Mouse (Mus musculus) neural tube, embryonic 11.5 days (tissue): ENCODE measurements around the gene Prr11. TPM values are rescaled to one million over a fixed set of nuclear protein-coding genes. Genes with fewer than 3 reads are reported as not detected.

ENCODE experiments used
- ATAC-seq: fragments of 200-750 bp; cut with Nextera tagmentation; 2 replicates; pipeline ENCODE4 v1.8.0; 2017; ENCODE audit warnings: moderate number of reproducible peaks, mild to moderate bottlenecking, moderate TSS enrichment, moderate library complexity; ENCODE audit not compliant: insufficient read depth, low FRiP score, low TSS enrichment
- DNase-seq: peaks from one replicate; pipeline ENCODE4 v3.0.0-alpha.2; 2015; ENCODE audit warnings: low spot score
- H3K27ac ChIP-seq: fragments of 300-500 bp; sonication (generic); 2 replicates; pipeline ENCODE4 v1.5.1; 2014; ENCODE audit warnings: low read depth, mild to moderate bottlenecking, low read length
- H3K27me3 ChIP-seq: fragments of 300-500 bp; sonication (generic); 2 replicates; pipeline ENCODE4 v1.6.1; 2014; ENCODE audit warnings: mild to moderate bottlenecking, low read length, mixed read lengths; ENCODE audit not compliant: control insufficient read depth, insufficient read depth
- H3K36me3 ChIP-seq: fragments of 300-500 bp; sonication (generic); 2 replicates; pipeline ENCODE4 v1.6.1; 2014; ENCODE audit warnings: mild to moderate bottlenecking, low read length, moderate library complexity, mixed read lengths; ENCODE audit not compliant: control insufficient read depth, insufficient read depth
- H3K4me1 ChIP-seq: fragments of 300-500 bp; sonication (generic); 2 replicates; pipeline ENCODE4 v1.6.1; 2014; ENCODE audit warnings: low read length, mixed read lengths; ENCODE audit not compliant: control insufficient read depth, insufficient read depth
- H3K4me2 ChIP-seq: fragments of 300-500 bp; sonication (generic); 2 replicates; pipeline ENCODE4 v1.6.1; 2014; ENCODE audit warnings: low read depth, mild to moderate bottlenecking, moderate library complexity
- H3K4me3 ChIP-seq: fragments of 300-500 bp; sonication (generic); 2 replicates; pipeline ENCODE4 v1.5.1; 2014; ENCODE audit warnings: low read depth, low read length
- H3K9ac ChIP-seq: fragments of 300-500 bp; sonication (generic); 2 replicates; pipeline ENCODE4 v1.6.1; 2014; ENCODE audit warnings: mild to moderate bottlenecking, low read length
- H3K9me3 ChIP-seq: fragments of 300-500 bp; sonication (generic); 2 replicates; pipeline ENCODE4 v1.6.1; 2016; ENCODE audit warnings: low read length; ENCODE audit not compliant: control insufficient read depth
- WGBS: fragments of 180-500 bp; shearing (Covaris S2); extraction: QIAGEN DNeasy Blood & Tissue Kit; methylation state at CpG from one replicate; pipeline ENCODE4 v1.1.7; 2014; 5-methylcytosine and 5-hydroxymethylcytosine counted together
- polyA plus RNA-seq: library from polyadenylated mRNA; unstranded; fragments of >200 nt; fragmentation: Nextera tagmentation; extraction: Ambion mirVana; gene quantifications from 2 replicates; pipeline ENCODE4 v1.2.1, GENCODE M21; 2014

The Prr11 gene
- polyA plus RNA-seq, 1 experiment from 2014 or later: 20.5 TPM

DNA sequence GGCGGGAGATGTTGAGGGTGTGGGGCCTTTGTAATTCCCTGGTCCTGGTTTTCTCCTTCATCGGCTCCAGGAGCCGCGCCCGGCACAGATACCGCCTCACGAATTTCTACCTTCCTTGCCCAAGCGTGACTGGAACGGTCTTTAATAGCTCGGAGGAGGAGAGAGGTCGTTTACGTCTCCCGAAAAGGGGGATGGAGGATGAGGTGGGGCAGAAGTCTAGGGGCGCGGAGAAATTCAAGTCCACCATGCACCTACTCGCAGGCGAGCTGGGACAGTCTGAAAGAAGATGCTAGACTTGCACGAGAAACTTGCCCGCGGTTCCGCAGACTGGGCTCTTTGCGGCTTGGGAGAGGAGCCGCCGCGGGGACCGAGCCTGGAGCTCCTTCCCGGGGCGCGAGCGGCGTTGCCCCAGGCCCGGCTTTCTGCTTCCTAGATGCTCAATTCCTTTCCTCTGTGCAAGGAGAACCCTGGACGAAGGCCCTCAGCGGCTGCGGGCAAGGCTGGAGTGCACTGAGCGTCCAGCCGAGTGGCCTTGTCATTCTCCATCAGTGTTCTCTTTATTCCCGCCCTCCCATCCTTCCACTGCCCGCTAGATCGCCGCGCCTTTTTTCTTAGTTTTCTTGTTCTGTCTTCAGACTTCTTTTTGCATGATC lies 1.1 kb upstream of the Prr11 start:
- H3K27ac ChIP-seq: peak overlapping the region; percentile 93
- peak overlapping the region; percentile 51 for H3K4me2 ChIP-seq
- under 1% methylated on average over 42 of the region's 42 CpGs for WGBS
- no peaks in the 10 kb centered on the region; the same call in 1 of the 2 replicates for H3K4me1 ChIP-seq
- H3K36me3 ChIP-seq: 0 out of 2 replicates have a peak, but pooled peaks cover under 1% of the 10 kb centered on the region
- no peaks in the 10 kb centered on the region for H3K9me3 ChIP-seq
- peak overlapping the region; percentile 95 for H3K4me3 ChIP-seq
- ATAC-seq: no peak
- peak overlapping the region; percentile 98 for H3K9ac ChIP-seq
- H3K27me3 ChIP-seq: no peaks in the 10 kb centered on the region
- DNase-seq: peak; percentile 58

DNA sequence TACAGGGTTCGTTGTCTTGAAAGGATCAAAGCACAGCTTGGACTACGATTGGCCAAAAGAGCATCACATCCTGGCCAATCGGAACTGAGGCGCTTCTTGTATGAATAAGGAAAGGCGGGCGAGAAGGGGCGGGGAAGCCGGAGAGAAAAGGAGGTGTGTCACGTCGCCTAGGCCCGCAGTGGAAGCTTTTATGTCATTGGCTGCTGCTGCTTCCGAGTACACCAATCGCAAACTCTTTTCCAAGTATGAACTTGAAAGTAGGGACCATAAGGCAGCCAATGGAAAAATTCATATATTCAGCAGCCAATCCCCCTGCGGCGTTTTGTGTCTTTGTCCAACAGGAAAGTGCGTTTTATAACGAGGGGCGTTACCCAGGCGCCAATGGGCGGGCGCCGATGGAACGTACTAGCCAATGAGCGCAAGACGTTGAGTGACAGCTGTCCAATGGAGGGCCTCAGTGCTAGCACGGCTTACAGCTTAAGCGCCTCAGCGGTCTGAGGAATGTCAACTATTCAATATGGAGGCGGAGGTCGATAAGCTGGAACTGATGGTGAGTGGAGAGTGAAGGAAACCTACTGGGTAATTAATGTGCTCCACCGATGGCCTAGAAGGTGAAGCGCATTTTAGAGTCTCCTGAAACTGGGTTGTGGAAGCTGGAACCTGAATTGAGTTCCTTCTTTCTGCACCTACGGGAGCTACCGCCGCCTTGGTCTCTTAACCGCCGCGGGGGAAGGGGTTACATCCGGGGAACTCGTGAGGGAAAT lies 429 bp upstream of the Prr11 start, which contains the start of gene Ska2:
Gene Ska2 (plus strand): TSS at position 480 of the 764 bp plus-strand sequence.
- Histone ChIP-seq H3K4me1 (no peaks in the 10 kb centered on the region; the same call in 1 of the 2 replicates), H3K4me2 (peak within 1 kb of the TSS; percentile 61), H3K9me3 (no peaks in the 10 kb centered on the region), H3K27me3 (no peaks in the 10 kb centered on the region), H3K9ac (peak within 1 kb of the TSS; percentile 98), H3K36me3 (0 out of 2 replicates have a peak, but pooled peaks cover 4% of the 10 kb centered on the region), H3K27ac (peak within 1 kb of the TSS; percentile 93), H3K4me3 (peak within 1 kb of the TSS; percentile 95)
- peak; percentile 99 for ATAC-seq
- DNase-seq: peak; percentile 99
- WGBS: under 1% methylated on average over 40 of the region's 40 CpGs

DNA sequence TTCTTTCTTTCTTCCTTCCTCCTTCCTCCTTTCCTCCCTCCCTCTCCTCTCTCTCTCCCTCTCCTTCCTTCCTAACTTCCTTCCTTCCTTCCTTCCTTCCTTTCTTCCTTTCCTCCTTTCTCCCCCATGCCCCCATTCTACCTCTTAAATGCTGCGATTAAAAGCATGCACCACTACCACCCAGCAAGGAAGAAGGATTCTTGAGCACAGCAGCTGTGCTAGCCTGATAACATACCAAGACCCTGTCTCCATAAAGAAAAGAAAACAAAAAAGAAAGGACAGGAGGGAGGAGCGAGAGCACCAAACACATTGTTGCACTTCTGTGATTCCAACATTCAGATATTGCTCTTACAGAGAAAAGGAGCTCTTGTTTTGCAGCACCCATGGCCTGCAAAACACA lies 21.4 kb downstream of the Prr11 start:
- peak overlapping the region; percentile 83; the same call in 1 of the 2 replicates for H3K4me3 ChIP-seq
- H3K36me3 ChIP-seq: peaks cover 5% of the 10 kb centered on the region; the same call in 1 of the 2 replicates
- H3K9ac ChIP-seq: peak overlapping the region; percentile 82; the same call in 1 of the 2 replicates
- H3K4me2 ChIP-seq: peak overlapping the region; percentile 81
- WGBS: 56% methylated on average over 2 of the region's 2 CpGs
- ATAC-seq (no peak), DNase-seq (no peak)
- H3K4me1 ChIP-seq: peaks cover 15% of the 10 kb centered on the region
- H3K9me3 ChIP-seq: no peaks in the 10 kb centered on the region
- no peaks in the 10 kb centered on the region for H3K27me3 ChIP-seq
- no peak overlapping the region for H3K27ac ChIP-seq

DNA sequence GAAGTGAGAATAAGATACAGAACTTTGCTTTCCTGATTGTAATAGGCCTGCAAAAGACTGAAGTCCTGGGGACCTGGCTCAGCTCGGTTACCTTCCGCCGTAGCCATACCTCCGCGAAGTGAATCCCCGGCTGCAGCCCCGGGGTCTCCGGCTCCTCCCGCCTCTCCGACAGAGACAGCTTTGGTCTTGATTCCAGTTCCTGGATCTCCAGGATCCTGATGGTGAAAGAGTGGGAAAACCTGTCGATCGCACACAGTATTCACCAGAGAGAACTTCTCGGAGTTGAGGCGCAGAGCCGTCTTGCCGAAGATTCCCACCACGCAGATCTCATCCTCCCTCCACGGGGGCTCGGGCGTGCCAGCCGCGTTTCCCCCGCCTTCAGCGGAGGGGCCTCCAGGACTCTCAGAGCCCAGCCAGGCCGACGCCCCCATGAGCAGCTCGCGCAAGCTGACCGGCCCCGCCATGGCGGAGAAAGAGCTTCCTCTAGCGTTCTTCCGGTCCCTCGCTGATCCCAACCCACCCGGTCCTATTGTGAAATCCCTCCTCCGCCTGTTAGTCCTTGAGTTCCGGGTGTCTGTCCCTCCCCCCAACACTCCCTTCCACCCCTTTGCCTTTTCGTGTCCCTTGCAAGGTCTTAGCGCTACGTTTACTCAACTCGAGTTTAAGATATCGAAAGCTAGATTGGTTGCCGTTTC lies 22.1 kb downstream of the Prr11 start, which contains the start of gene Smg8:
Gene Smg8 (minus strand): TSS at position 485 of the 695 bp plus-strand sequence.
- Histone ChIP-seq H3K36me3 (peaks cover 7% of the 10 kb centered on the region; the same call in 1 of the 2 replicates), H3K27ac (peak within 1 kb of the TSS; percentile 36; the same call in 1 of the 2 replicates), H3K4me1 (peaks cover 15% of the 10 kb centered on the region), H3K4me2 (peak within 1 kb of the TSS; percentile 81), H3K9ac (peak within 1 kb of the TSS; percentile 82), H3K4me3 (peak within 1 kb of the TSS; percentile 83), H3K27me3 (no peaks in the 10 kb centered on the region), H3K9me3 (no peaks in the 10 kb centered on the region)
- 1% methylated on average over 43 of the region's 43 CpGs for WGBS
- DNase-seq (peak; percentile 83), ATAC-seq (peak; percentile 63)

DNA sequence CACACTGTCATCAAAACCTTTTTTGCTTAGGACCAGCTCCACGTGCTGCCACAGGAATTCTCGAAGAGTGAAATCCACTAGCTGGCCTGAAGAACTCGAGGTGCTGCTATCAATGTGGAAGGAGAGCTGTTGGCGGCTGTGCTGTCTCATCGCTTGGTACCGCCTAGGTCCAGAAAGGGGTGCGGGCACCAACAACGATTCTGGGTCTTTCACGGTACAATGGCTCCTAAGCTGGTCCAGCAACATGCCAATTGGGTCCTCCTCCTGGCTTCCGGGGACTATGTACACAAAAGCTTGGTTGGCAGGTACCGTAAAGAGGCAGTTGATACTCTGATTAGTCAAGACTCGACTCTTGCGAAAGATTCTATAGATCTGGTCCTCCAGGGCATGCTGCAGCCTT lies 23.0 kb downstream of the Prr11 start:
- Histone ChIP-seq H3K4me2 (peak overlapping the region; percentile 81), H3K9ac (no peak overlapping the region), H3K27me3 (no peaks in the 10 kb centered on the region), H3K4me1 (peaks cover 15% of the 10 kb centered on the region), H3K9me3 (no peaks in the 10 kb centered on the region), H3K36me3 (peaks cover 10% of the 10 kb centered on the region), H3K4me3 (peak overlapping the region; percentile 83), H3K27ac (no peak overlapping the region)
- DNase-seq (no peak), ATAC-seq (no peak)
- 89% methylated on average over 13 of the region's 13 CpGs for WGBS

DNA sequence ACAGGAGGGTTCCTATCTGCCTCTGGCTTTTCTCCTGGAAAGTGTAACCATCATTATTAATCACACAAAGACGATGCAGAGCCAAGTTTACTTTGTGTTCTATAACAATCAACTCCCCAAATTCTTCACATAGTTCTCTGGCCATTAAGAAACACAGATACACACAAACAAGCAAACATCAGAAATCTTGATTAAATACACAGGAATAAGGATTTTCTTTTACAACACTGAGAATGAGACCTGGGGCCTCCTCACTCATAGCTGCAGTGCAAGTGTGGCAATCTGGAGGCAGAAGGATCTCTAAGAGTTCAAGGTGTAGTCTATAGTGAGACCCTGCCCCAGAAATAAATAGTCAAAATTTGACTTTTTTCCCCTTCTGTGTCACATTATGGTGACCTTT lies 24.8 kb downstream of the Prr11 start:
- Histone ChIP-seq H3K36me3 (peaks cover 10% of the 10 kb centered on the region), H3K4me1 (peaks cover 15% of the 10 kb centered on the region), H3K4me3 (no peak overlapping the region), H3K9me3 (no peaks in the 10 kb centered on the region), H3K27me3 (no peaks in the 10 kb centered on the region), H3K27ac (no peak overlapping the region), H3K4me2 (no peak overlapping the region), H3K9ac (no peak overlapping the region)
- ATAC-seq (no peak), DNase-seq (no peak)
- 89% methylated on average over 1 of the region's 1 CpGs for WGBS

DNA sequence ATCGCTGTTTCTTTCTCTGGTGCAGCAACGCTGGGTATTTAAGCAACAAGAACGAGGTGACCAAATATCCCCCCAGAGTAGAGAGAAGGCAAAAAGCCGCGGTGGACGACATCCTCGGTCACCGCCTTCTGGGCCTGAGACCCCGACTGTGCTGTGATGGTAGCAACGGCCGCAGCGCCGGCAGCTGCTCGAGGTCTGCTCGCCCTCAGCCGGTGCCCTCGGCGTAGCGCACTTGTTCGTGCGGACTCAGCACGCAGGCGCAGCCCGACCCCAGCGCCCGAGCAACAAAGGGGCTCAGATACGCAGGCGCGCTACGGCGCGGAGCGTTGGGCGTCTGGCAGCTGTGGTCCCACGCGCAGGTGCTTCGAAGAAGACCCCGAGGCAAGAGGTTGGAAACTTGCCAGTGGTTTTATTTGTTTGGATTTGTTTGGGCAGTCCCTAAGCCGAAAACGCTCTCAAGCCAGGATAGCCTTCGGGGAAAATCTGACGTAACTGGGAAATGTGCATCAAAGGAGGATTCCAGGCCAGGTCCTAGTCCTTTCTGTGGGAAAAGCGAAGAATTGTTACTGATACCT lies 34.6 kb downstream of the Prr11 start, which contains the start of gene Gdpd1:
Gene Gdpd1 (minus strand): TSS at position 197 of the 575 bp plus-strand sequence.
- DNase-seq (peak; percentile 96), ATAC-seq (peak; percentile 94)
- H3K9ac ChIP-seq: peak within 1 kb of the TSS; percentile 93
- H3K27ac ChIP-seq: peak within 1 kb of the TSS; percentile 92
- H3K9me3 ChIP-seq: no peaks in the 10 kb centered on the region
- H3K4me3 ChIP-seq: peak within 1 kb of the TSS; percentile 70
- H3K36me3 ChIP-seq: no peaks in the 10 kb centered on the region; the same call in 1 of the 2 replicates
- WGBS: under 1% methylated on average over 43 of the region's 43 CpGs
- peak within 1 kb of the TSS; percentile 82 for H3K4me2 ChIP-seq
- H3K4me1 ChIP-seq: no peaks in the 10 kb centered on the region
- no peaks in the 10 kb centered on the region for H3K27me3 ChIP-seq

DNA sequence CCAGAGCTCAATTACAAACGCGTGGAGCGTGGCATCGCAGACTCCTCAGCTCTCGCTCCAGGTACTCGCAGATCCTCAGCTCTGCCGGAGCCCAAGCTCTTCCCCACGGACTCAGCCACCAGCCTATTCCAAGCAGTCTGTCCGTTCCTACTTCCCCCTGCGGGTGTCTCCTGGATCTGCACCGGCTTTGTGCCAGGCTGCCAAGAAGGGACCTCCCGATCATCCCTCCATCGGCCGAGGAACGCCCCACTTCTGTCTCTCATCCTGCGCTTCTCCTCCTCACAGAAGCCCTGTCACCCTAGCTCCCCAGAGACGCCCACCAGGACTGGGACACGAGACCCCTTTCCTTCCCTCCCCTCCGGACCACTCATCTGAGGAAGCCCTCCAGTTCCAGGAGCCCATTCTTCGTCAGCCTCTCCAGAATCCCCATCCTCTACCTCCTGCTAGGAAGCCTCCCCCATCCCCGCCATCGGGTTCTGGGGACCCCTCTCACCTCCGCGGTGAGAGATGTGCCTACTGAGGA lies 35.1 kb downstream of the Prr11 start:
- Histone ChIP-seq H3K9me3 (no peaks in the 10 kb centered on the region), H3K9ac (peak overlapping the region; percentile 93), H3K27ac (peak overlapping the region; percentile 92), H3K4me1 (no peaks in the 10 kb centered on the region), H3K36me3 (no peaks in the 10 kb centered on the region; the same call in 1 of the 2 replicates), H3K4me2 (peak overlapping the region; percentile 82), H3K4me3 (peak overlapping the region; percentile 70), H3K27me3 (no peaks in the 10 kb centered on the region)
- peak; percentile 78 for DNase-seq
- 0% methylated on average over 24 of the region's 24 CpGs for WGBS
- peak; percentile 77 for ATAC-seq
